Comparison of ENCODE assay signal across 8 mouse cellular contexts in genomic region chr6:87542027-87542426, GRCm38 (mm10). TPM values are rescaled to one million over a fixed set of nuclear protein-coding genes. Genes with fewer than 3 reads are reported as not detected.
DNase-seq lines count a peak whose midpoint lies in the region; ATAC-seq and TF ChIP-seq lines count a peak whose summit lies in the region.

No protein-coding gene starts in this region.

- intact Hi-C loops in gastrocnemius, adult 2 months (cut with DNase I): no loop called here
- intact Hi-C loops in left cerebral cortex, postnatal 14 days (cut with DNase I): no loop called here

- no peak overlapping the region for H3K4me3 ChIP-seq in gastrocnemius, adult 2 months
- no peak overlapping the region for H3K4me3 ChIP-seq in lung, embryonic 16.5 days (ENCODE audit: low read length)
- H3K4me3 ChIP-seq in stomach, embryonic 16.5 days (replicated peaks; ENCODE audit: low read length): no peak overlapping the region
- H3K4me3 ChIP-seq in forebrain, postnatal 0 days (ENCODE audit: low read depth, low read length): no peak overlapping the region

- no peaks in the 10 kb centered on the region for H3K27me3 ChIP-seq in lung, embryonic 16.5 days (ENCODE audit: control insufficient read depth, insufficient read depth, low read depth, low read length)
- no peaks in the 10 kb centered on the region for H3K27me3 ChIP-seq in stomach, embryonic 16.5 days (ENCODE audit: control insufficient read depth, insufficient read depth, low read length)
- no peaks in the 10 kb centered on the region for H3K27me3 ChIP-seq in forebrain, postnatal 0 days (ENCODE audit: insufficient read depth, low read length)

- no peak overlapping the region for H3K4me2 ChIP-seq in lung, embryonic 16.5 days (ENCODE audit: low read depth, low read length)
- H3K4me2 ChIP-seq in stomach, embryonic 16.5 days (ENCODE audit: low read depth, low read length): no peak overlapping the region
- H3K4me2 ChIP-seq in forebrain, postnatal 0 days (ENCODE audit: low read depth): no peak overlapping the region

- peaks cover 4% of the 10 kb centered on the region for H3K4me1 ChIP-seq in lung, embryonic 16.5 days (replicated peaks; ENCODE audit: control insufficient read depth, insufficient read depth, low read length)
- no peaks in the 10 kb centered on the region for H3K4me1 ChIP-seq in stomach, embryonic 16.5 days (ENCODE audit: control insufficient read depth, insufficient read depth, low read length)
- H3K4me1 ChIP-seq in forebrain, postnatal 0 days (ENCODE audit: insufficient read depth): no peaks in the 10 kb centered on the region

- peaks cover 7% of the 10 kb centered on the region for H3K9me3 ChIP-seq in lung, embryonic 16.5 days (ENCODE audit: control insufficient read depth, low read length)
- H3K9me3 ChIP-seq in stomach, embryonic 16.5 days (replicated peaks; ENCODE audit: control insufficient read depth, low read length): peaks cover 4% of the 10 kb centered on the region; the same call in 1 of the 2 replicates
- peaks cover 5% of the 10 kb centered on the region; the same call in 1 of the 2 replicates for H3K9me3 ChIP-seq in forebrain, postnatal 0 days (ENCODE audit: low read length)

- H3K9ac ChIP-seq in lung, embryonic 16.5 days (ENCODE audit: low read length): no peak overlapping the region
- no peak overlapping the region for H3K9ac ChIP-seq in stomach, embryonic 16.5 days (ENCODE audit: low read length)
- no peak overlapping the region for H3K9ac ChIP-seq in forebrain, postnatal 0 days

- peak; percentile 48 for DNase-seq in gastrocnemius, adult 2 months
- no peak for DNase-seq in gastrocnemius, adult 8-10 months (ENCODE audit: low spot score in 2 of 2)
- peak; percentile 26 for DNase-seq in adrenal gland, adult 8-10 months
- peak; percentile 97 for DNase-seq in induced T-regulatory cell, adult 2 months (ENCODE audit: low read depth)
- no peak for DNase-seq in forebrain, postnatal 0 days
- DNase-seq in left cerebral cortex, postnatal 14 days (ENCODE audit: low spot score in 2 of 2): no peak

- WGBS in lung, embryonic 16.5 days: 25% methylated on average over 9 of the region's 9 CpGs
- WGBS in stomach, embryonic 16.5 days: 52% methylated on average over 9 of the region's 9 CpGs
- WGBS in forebrain, postnatal 0 days: 83% methylated on average over 9 of the region's 9 CpGs

- TF ChIP-seq CTCF in gastrocnemius, adult 2 months (IDR thresholded peaks at IDR 0.05): no peak
- TF ChIP-seq CTCF in forebrain, postnatal 0 days (IDR thresholded peaks at IDR 0.05; ENCODE audit: low read depth): no peak

- no peak overlapping the region for H3K27ac ChIP-seq in gastrocnemius, adult 2 months
- H3K27ac ChIP-seq in lung, embryonic 16.5 days (ENCODE audit: low read length): no peak overlapping the region
- no peak overlapping the region for H3K27ac ChIP-seq in stomach, embryonic 16.5 days (ENCODE audit: low read length)
- H3K27ac ChIP-seq in forebrain, postnatal 0 days (ENCODE audit: low read depth, low read length): no peak overlapping the region

- peak; percentile 90 for ATAC-seq in lung, embryonic 16.5 days (ENCODE audit: low read depth)
- peak; percentile 53; the same call in 1 of the 2 replicates for ATAC-seq in stomach, embryonic 16.5 days (ENCODE audit: insufficient read depth, low FRiP score)
- no peak for ATAC-seq in forebrain, postnatal 0 days

- no peaks in the 10 kb centered on the region for H3K36me3 ChIP-seq in lung, embryonic 16.5 days (ENCODE audit: control insufficient read depth, insufficient read depth, low read length)
- no peaks in the 10 kb centered on the region for H3K36me3 ChIP-seq in stomach, embryonic 16.5 days (ENCODE audit: control insufficient read depth, insufficient read depth, low read length)
- H3K36me3 ChIP-seq in forebrain, postnatal 0 days (ENCODE audit: insufficient read depth): no peaks in the 10 kb centered on the region

RNA-seq across cellular contexts. Expression of gene Arhgap25, which starts 9.0 kb away (rescaled TPM):
- 1 to 10 TPM in 1 of 2 experiments, under 1 TPM in 1; 0.69 to 1.3 TPM for total RNA-seq in gastrocnemius, adult 2 months (2021)
- total RNA-seq in gastrocnemius, adult 8-10 months (2022): under 1 TPM; 0.77 to 0.99 (median 0.78) TPM
- total RNA-seq in adrenal gland, adult 8-10 months (2022): 1 to 10 TPM; 2.6 to 7.4 (median 5.1) TPM
- 8.9 and 9.4 TPM in 2 replicates for polyA plus RNA-seq in lung, embryonic 16.5 days (2015; fragmentation: Nextera tagmentation; extraction: Ambion mirVana)
- 6.4 and 8.2 TPM in 2 replicates for polyA plus RNA-seq in stomach, embryonic 16.5 days (2015; fragmentation: Nextera tagmentation; extraction: Ambion mirVana)
- 2.7 and 3.3 TPM in 2 replicates for total RNA-seq in forebrain, postnatal 0 days (2014; rRNA removed)
- polyA plus RNA-seq in forebrain, postnatal 0 days (2015; fragmentation: Nextera tagmentation; extraction: Ambion mirVana): 1.6 and 2.2 TPM in 2 replicates
- total RNA-seq in left cerebral cortex, postnatal 14 days (2021): 10 to 100 TPM in 1 of 2 experiments, 1 to 10 TPM in 1; 7.9 to 11.0 TPM

RNA-seq across cellular contexts. Expression of gene Prokr1, which starts 48.5 kb away (rescaled TPM):
- total RNA-seq in gastrocnemius, adult 2 months (2021): 1 to 10 TPM; 2.1 to 2.7 TPM
- total RNA-seq in gastrocnemius, adult 8-10 months (2022): 1 to 10 TPM; 1.2 to 3.2 (median 1.5) TPM
- total RNA-seq in adrenal gland, adult 8-10 months (2022): under 1 TPM; 0.10 to 0.89 (median 0.36) TPM
- 2.2 and 2.6 TPM in 2 replicates for polyA plus RNA-seq in lung, embryonic 16.5 days (2015; fragmentation: Nextera tagmentation; extraction: Ambion mirVana)
- polyA plus RNA-seq in stomach, embryonic 16.5 days (2015; fragmentation: Nextera tagmentation; extraction: Ambion mirVana): 3.2 and 3.3 TPM in 2 replicates
- 2.5 and 3.1 TPM in 2 replicates for total RNA-seq in forebrain, postnatal 0 days (2014; rRNA removed)
- polyA plus RNA-seq in forebrain, postnatal 0 days (2015; fragmentation: Nextera tagmentation; extraction: Ambion mirVana): 1.1 and 1.6 TPM in 2 replicates
- total RNA-seq in left cerebral cortex, postnatal 14 days (2021): under 1 TPM; 0.32 to 0.92 TPM

Comparison
In these comparisons a context has a peak if more than half of its experiments do, and no peak if none do; other contexts are left out.
1. DNase-seq: peak in gastrocnemius, adult 2 months (single experiment), adrenal gland, adult 8-10 months (single experiment) and induced T-regulatory cell, adult 2 months (single experiment); none in gastrocnemius, adult 8-10 months (0 of 2), forebrain, postnatal 0 days (single experiment) and left cerebral cortex, postnatal 14 days (0 of 2).